Mouse (Mus musculus): ENCODE measurements at regions not wholly inside any gene's neighbourhood (a gene's known extent, or its start where the extent isn't known, plus 50 kb on each side); places are given as distances from the start of the nearest gene placed in this dataset.
A peak's percentile ranks its signal among the peaks of the same experiment; 100 is the strongest.

DNA sequence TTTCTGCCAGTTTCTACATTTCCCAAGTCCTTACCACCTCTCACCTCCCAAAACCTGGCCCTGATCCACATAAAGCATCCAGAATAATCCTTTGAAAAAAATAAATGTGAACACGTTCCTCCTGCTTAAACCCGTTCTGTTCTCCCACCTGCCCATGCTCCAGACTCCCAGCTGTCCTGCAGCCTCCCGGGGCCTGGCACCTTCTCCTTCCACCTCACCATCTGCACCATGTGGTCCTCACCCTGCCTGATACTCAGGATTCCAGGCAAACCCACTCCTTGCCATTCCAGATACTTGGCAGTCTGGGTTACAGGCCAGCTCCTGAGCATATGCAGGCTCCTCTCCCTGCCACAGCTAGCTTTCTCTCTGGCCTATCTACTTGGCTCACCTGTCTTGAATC lies 431.9 kb upstream of the Zmiz1 start:
- Histone ChIP-seq H3K4me1 (ENCODE audit: control insufficient read depth, insufficient read depth, low read length) (no peaks in the 10 kb centered on the region), H3K4me2 (ENCODE audit: low read depth, low read length) (no peak overlapping the region), H3K9me3 (replicated peaks; ENCODE audit: control insufficient read depth, low read length) (no peaks in the 10 kb centered on the region), H3K27ac (ENCODE audit: low read length) (no peak overlapping the region), H3K27me3 (ENCODE audit: control insufficient read depth, insufficient read depth, low read length) (no peaks in the 10 kb centered on the region), H3K9ac (ENCODE audit: low read length) (no peak overlapping the region), H3K36me3 (ENCODE audit: control insufficient read depth, insufficient read depth) (no peaks in the 10 kb centered on the region), H3K4me3 (ENCODE audit: low read length) (no peak overlapping the region)
- no peak for ATAC-seq (replicated peaks; ENCODE audit: extremely low read depth, insufficient read depth, low FRiP score)
- WGBS, result 81% methylated on average over 3 of the region's 3 CpGs

GRCm38 (mm10) chr14:25027842-25028241 lies 431.1 kb upstream of the Zmiz1 start:
- no peaks in the 10 kb centered on the region for H3K4me1 ChIP-seq (ENCODE audit: control insufficient read depth, insufficient read depth, low read length)
- WGBS, result 83% methylated on average over 1 of the region's 1 CpGs
- no peaks in the 10 kb centered on the region for H3K9me3 ChIP-seq (replicated peaks; ENCODE audit: control insufficient read depth, low read length)
- no peak for ATAC-seq (replicated peaks; ENCODE audit: extremely low read depth, insufficient read depth, low FRiP score)
- no peaks in the 10 kb centered on the region for H3K36me3 ChIP-seq (ENCODE audit: control insufficient read depth, insufficient read depth)
- H3K27ac ChIP-seq (ENCODE audit: low read length), result no peak overlapping the region
- H3K27me3 ChIP-seq (ENCODE audit: control insufficient read depth, insufficient read depth, low read length), result no peaks in the 10 kb centered on the region
- no peak overlapping the region for H3K9ac ChIP-seq (ENCODE audit: low read length)
- no peak overlapping the region for H3K4me2 ChIP-seq (ENCODE audit: low read depth, low read length)
- H3K4me3 ChIP-seq (ENCODE audit: low read length), result no peak overlapping the region

- Histone ChIP-seq H3K4me1 (ENCODE audit: control insufficient read depth, insufficient read depth, low read length) (no peaks in the 10 kb centered on the region), H3K4me3 (ENCODE audit: low read length) (no peak overlapping the region), H3K27me3 (ENCODE audit: control insufficient read depth, insufficient read depth, low read length) (no peaks in the 10 kb centered on the region), H3K9me3 (replicated peaks; ENCODE audit: control insufficient read depth, low read length) (no peaks in the 10 kb centered on the region), H3K27ac (ENCODE audit: low read length) (no peak overlapping the region), H3K4me2 (ENCODE audit: low read depth, low read length) (no peak overlapping the region), H3K36me3 (ENCODE audit: control insufficient read depth, insufficient read depth) (no peaks in the 10 kb centered on the region), H3K9ac (ENCODE audit: low read length) (no peak overlapping the region)
- 78% methylated on average over 6 of the region's 6 CpGs for WGBS
- ATAC-seq (replicated peaks; ENCODE audit: extremely low read depth, insufficient read depth, low FRiP score), result no peak
Observed at GRCm38 (mm10) chr14:25030881-25031280, 428.1 kb upstream of the Zmiz1 start.

DNA sequence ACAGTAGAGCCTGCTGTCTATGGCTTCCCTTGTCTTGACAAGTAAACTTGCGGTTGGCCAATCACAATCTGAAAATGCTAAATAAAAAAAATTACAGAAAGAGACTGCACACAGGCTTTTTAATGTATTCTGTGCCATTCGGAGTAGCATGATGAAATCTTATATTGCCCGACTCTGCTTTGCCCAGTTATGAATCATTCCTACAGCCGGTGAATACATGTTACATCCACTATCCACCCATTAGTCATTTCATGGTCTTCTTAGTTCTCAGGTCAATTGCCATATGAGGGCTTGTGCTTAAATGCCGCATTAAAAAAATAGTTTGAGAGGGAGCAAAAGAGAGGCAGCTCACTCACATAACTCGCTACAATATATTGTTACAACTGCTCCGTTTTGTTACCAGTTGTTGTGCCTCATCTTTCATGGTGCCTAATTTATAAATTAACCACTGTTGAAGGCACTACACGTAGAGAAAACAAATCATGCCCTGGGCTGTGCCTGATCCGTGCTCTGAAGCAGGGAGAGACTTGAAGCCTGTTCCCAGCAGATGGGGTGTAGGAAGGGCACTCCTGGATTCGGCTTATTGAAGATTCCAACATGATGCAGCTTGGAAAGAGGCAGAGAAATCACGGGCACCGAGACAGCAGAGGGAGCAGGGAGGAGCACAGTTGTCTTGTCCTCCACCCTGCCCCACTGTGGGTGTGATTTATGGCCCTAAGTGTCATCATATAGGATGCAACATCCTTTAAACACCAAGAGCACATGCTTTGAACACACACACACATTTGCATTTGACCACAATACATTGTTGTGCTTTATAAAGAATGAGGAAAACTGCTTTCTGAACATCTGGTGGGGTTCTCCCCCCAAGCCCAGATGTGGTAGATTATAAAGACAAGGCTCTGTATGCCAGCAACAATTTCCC lies 427.0 kb upstream of the Zmiz1 start:
- Histone ChIP-seq H3K4me2 (ENCODE audit: low read depth, low read length) (no peak overlapping the region), H3K4me3 (ENCODE audit: low read length) (no peak overlapping the region), H3K36me3 (ENCODE audit: control insufficient read depth, insufficient read depth) (no peaks in the 10 kb centered on the region), H3K27ac (ENCODE audit: low read length) (no peak overlapping the region), H3K4me1 (ENCODE audit: control insufficient read depth, insufficient read depth, low read length) (no peaks in the 10 kb centered on the region), H3K27me3 (ENCODE audit: control insufficient read depth, insufficient read depth, low read length) (no peaks in the 10 kb centered on the region), H3K9me3 (replicated peaks; ENCODE audit: control insufficient read depth, low read length) (no peaks in the 10 kb centered on the region), H3K9ac (ENCODE audit: low read length) (no peak overlapping the region)
- WGBS, result 80% methylated on average over 12 of the region's 12 CpGs
- ATAC-seq (replicated peaks; ENCODE audit: extremely low read depth, insufficient read depth, low FRiP score), result no peak

- Histone ChIP-seq H3K27ac (ENCODE audit: low read length) (no peak overlapping the region), H3K9me3 (replicated peaks; ENCODE audit: control insufficient read depth, low read length) (no peaks in the 10 kb centered on the region), H3K27me3 (ENCODE audit: control insufficient read depth, insufficient read depth, low read length) (no peaks in the 10 kb centered on the region), H3K4me3 (ENCODE audit: low read length) (no peak overlapping the region), H3K36me3 (ENCODE audit: control insufficient read depth, insufficient read depth) (no peaks in the 10 kb centered on the region), H3K9ac (ENCODE audit: low read length) (no peak overlapping the region), H3K4me2 (ENCODE audit: low read depth, low read length) (no peak overlapping the region), H3K4me1 (ENCODE audit: control insufficient read depth, insufficient read depth, low read length) (no peaks in the 10 kb centered on the region)
- 72% methylated on average over 2 of the region's 2 CpGs for WGBS
- no peak for ATAC-seq (replicated peaks; ENCODE audit: extremely low read depth, insufficient read depth, low FRiP score)
Observed at GRCm38 (mm10) chr14:25032899-25033298, 426.1 kb upstream of the Zmiz1 start.

DNA sequence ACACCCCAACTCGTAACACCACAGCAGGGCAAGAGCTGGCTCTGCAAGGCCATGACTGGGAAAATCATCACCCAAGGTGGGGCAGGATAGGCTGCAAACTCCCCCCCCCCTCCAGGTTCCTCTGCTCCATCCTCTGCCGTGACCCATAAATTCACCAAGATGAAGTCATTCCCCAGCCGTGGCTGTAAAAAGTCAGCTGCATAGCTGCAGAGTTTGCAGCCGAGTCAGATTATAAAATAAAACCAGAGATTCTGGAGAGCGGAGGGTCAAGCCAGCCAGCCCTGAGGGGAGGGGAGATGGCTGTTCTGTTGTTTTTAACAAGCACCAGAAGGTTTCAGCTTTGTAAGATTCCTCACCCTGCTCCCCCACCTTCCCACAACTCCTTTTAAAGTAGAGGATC lies 416.7 kb upstream of the Zmiz1 start:
- H3K4me2 ChIP-seq (ENCODE audit: low read depth, low read length), result no peak overlapping the region
- no peak for ATAC-seq (replicated peaks; ENCODE audit: extremely low read depth, insufficient read depth, low FRiP score)
- no peaks in the 10 kb centered on the region for H3K9me3 ChIP-seq (replicated peaks; ENCODE audit: control insufficient read depth, low read length)
- H3K9ac ChIP-seq (ENCODE audit: low read length), result no peak overlapping the region
- no peaks in the 10 kb centered on the region for H3K36me3 ChIP-seq (ENCODE audit: control insufficient read depth, insufficient read depth)
- H3K4me3 ChIP-seq (ENCODE audit: low read length), result no peak overlapping the region
- H3K27me3 ChIP-seq (ENCODE audit: control insufficient read depth, insufficient read depth, low read length), result no peaks in the 10 kb centered on the region
- 0 out of 2 replicates have a peak, but pooled peaks cover 2% of the 10 kb centered on the region for H3K4me1 ChIP-seq (ENCODE audit: control insufficient read depth, insufficient read depth, low read length)
- H3K27ac ChIP-seq (ENCODE audit: low read length), result no peak overlapping the region
- 47% methylated on average over 5 of the region's 5 CpGs for WGBS

GRCm38 (mm10) chr14:25044106-25044505 lies 414.9 kb upstream of the Zmiz1 start:
- H3K9me3 ChIP-seq (replicated peaks; ENCODE audit: control insufficient read depth, low read length), result no peaks in the 10 kb centered on the region
- H3K4me1 ChIP-seq (ENCODE audit: control insufficient read depth, insufficient read depth, low read length), result 0 out of 2 replicates have a peak, but pooled peaks cover 2% of the 10 kb centered on the region
- no peak overlapping the region for H3K4me2 ChIP-seq (ENCODE audit: low read depth, low read length)
- no peak overlapping the region for H3K9ac ChIP-seq (ENCODE audit: low read length)
- no peak for ATAC-seq (replicated peaks; ENCODE audit: extremely low read depth, insufficient read depth, low FRiP score)
- H3K27ac ChIP-seq (ENCODE audit: low read length), result no peak overlapping the region
- no peaks in the 10 kb centered on the region for H3K36me3 ChIP-seq (ENCODE audit: control insufficient read depth, insufficient read depth)
- WGBS, result 90% methylated on average over 13 of the region's 13 CpGs
- no peaks in the 10 kb centered on the region for H3K27me3 ChIP-seq (ENCODE audit: control insufficient read depth, insufficient read depth, low read length)
- H3K4me3 ChIP-seq (ENCODE audit: low read length), result no peak overlapping the region

DNA sequence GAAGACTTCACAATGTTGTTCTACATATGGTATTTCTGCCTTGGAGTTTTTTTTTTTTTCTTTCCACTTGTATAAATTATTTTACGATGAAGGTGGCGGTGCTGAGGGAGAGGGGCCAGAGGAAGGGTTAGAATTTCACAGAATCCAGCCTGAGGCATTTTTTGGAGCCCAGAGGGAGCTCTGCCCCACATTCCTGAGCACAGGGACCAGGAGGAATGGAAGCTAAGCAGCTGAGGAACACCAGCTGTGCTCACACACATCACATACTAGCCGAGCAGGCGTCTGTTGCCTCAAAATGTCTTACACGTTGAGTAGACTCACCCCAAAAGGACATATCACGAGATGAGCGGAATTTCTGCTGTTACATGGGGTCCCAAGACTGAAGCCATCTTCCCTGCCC lies 414.1 kb upstream of the Zmiz1 start:
- H3K27me3 ChIP-seq (ENCODE audit: control insufficient read depth, insufficient read depth, low read length), result no peaks in the 10 kb centered on the region
- no peak for ATAC-seq (replicated peaks; ENCODE audit: extremely low read depth, insufficient read depth, low FRiP score)
- no peaks in the 10 kb centered on the region for H3K9me3 ChIP-seq (replicated peaks; ENCODE audit: control insufficient read depth, low read length)
- 0 out of 2 replicates have a peak, but pooled peaks cover 2% of the 10 kb centered on the region for H3K4me1 ChIP-seq (ENCODE audit: control insufficient read depth, insufficient read depth, low read length)
- no peak overlapping the region for H3K27ac ChIP-seq (ENCODE audit: low read length)
- H3K4me2 ChIP-seq (ENCODE audit: low read depth, low read length), result no peak overlapping the region
- H3K4me3 ChIP-seq (ENCODE audit: low read length), result no peak overlapping the region
- H3K9ac ChIP-seq (ENCODE audit: low read length), result no peak overlapping the region
- no peaks in the 10 kb centered on the region for H3K36me3 ChIP-seq (ENCODE audit: control insufficient read depth, insufficient read depth)
- 59% methylated on average over 7 of the region's 7 CpGs for WGBS

DNA sequence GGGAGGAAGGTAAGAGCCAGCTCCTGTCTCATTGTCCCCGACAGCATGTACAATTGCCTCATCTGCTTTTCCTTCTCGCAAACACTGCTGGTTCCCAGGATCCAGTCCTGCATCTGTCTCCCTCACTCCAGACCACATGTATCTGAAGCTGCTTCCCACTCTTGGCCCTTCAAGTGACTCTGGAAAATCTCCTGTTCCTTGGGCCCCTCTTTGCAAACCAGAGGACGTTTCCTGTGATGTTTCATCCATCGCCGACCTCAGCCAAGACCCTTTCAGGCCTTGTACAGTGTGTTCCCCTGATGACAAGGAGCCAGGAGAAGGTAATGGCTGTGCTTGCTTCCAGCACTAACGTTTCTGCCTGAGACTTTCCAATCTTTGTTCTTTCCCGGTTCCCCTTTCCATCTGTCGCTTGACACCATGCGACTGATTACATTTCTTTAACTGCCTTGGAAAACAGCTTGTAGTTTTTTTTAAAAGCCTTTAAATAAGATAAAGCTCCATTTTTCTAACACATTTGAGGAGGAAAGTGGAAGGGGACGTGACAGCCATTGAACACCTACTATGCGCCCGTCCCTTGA lies 408.2 kb upstream of the Zmiz1 start:
- Histone ChIP-seq H3K9ac (ENCODE audit: low read length) (no peak overlapping the region), H3K27me3 (ENCODE audit: control insufficient read depth, insufficient read depth, low read length) (no peaks in the 10 kb centered on the region; the same call in 1 of the 2 replicates), H3K36me3 (ENCODE audit: control insufficient read depth, insufficient read depth) (no peaks in the 10 kb centered on the region), H3K4me1 (ENCODE audit: control insufficient read depth, insufficient read depth, low read length) (0 out of 2 replicates have a peak, but pooled peaks cover 2% of the 10 kb centered on the region), H3K4me3 (ENCODE audit: low read length) (no peak overlapping the region), H3K27ac (ENCODE audit: low read length) (no peak overlapping the region), H3K4me2 (ENCODE audit: low read depth, low read length) (no peak overlapping the region), H3K9me3 (replicated peaks; ENCODE audit: control insufficient read depth, low read length) (no peaks in the 10 kb centered on the region)
- peak; percentile 32; the same call in 1 of the 2 replicates for ATAC-seq (replicated peaks; ENCODE audit: extremely low read depth, insufficient read depth, low FRiP score)
- 52% methylated on average over 12 of the region's 12 CpGs for WGBS

All from heart, embryonic 16.5 days (tissue).